Mouse (Mus musculus) CH12F3 (cell line): Measurements from ENCODE around the gene Crxos.

Experiments
- in situ Hi-C: fragments of 300-500 bp; cut with MboI; formaldehyde crosslinking; loops from 2 replicates; pipeline ENCODE4 v1.14.3; 2020; ENCODE audit warnings: low sequenced_read_pairs

Gene Crxos

GRCm38 (mm10) chr7:15920645-15921190 is 38.3 kb downstream of the Crxos start:
- in situ Hi-C loops = no loop called here

GRCm38 (mm10) chr7:15921796-15922195 is 39.4 kb downstream of the Crxos start:
- in situ Hi-C loops = no loop called here

GRCm38 (mm10) chr7:15922220-15922773 is 39.9 kb downstream of the Crxos start, which contains the start of gene Selenow:
Selenow (minus strand) TSS chr7:15922402.
- in situ Hi-C loops = no loop called here

- in situ Hi-C loops = no loop called here
These were observed 47.5 kb downstream of the Crxos start for GRCm38 (mm10) chr7:15929910-15930309.

GRCm38 (mm10) chr7:15930543-15930942 is 48.1 kb downstream of the Crxos start:
- in situ Hi-C loops = no loop called here

- in situ Hi-C loops = no loop called here
These were observed 49.2 kb downstream of the Crxos start for GRCm38 (mm10) chr7:15931635-15932034.

GRCm38 (mm10) chr7:15933437-15934359 is 51.3 kb downstream of the Crxos start:
- in situ Hi-C loops = no loop called here

GRCm38 (mm10) chr7:15937491-15937890 is 55.1 kb downstream of the Crxos start:
- in situ Hi-C loops = no loop called here

- in situ Hi-C loops = no loop called here
These were observed 56.2 kb downstream of the Crxos start for GRCm38 (mm10) chr7:15938621-15939020.

GRCm38 (mm10) chr7:15944311-15944710 is 61.9 kb downstream of the Crxos start:
- in situ Hi-C loops = no loop called here

GRCm38 (mm10) chr7:15945211-15945610 is 62.8 kb downstream of the Crxos start:
- in situ Hi-C loops = no loop called here

- in situ Hi-C loops = no loop called here
These were observed 63.5 kb downstream of the Crxos start, which contains the start of gene Nop53 for GRCm38 (mm10) chr7:15945721-15946536. Nop53 (minus strand) TSS chr7:15946074.

- in situ Hi-C loops = no loop called here
These were observed 65.3 kb downstream of the Crxos start for GRCm38 (mm10) chr7:15947653-15948260.

- in situ Hi-C loops = no loop called here
These were observed 66.0 kb downstream of the Crxos start for GRCm38 (mm10) chr7:15948381-15948941.

- in situ Hi-C loops = no loop called here
These were observed 66.9 kb downstream of the Crxos start for GRCm38 (mm10) chr7:15949216-15949790.

- in situ Hi-C loops = no loop called here
These were observed 67.6 kb downstream of the Crxos start for GRCm38 (mm10) chr7:15950008-15950407.

- in situ Hi-C loops = no loop called here
These were observed 70.0 kb downstream of the Crxos start for GRCm38 (mm10) chr7:15952416-15952815.
